Mouse (Mus musculus) liver, adult 2 months (tissue): ENCODE data around the gene Nipal4.

Experiments used
- CTCF ChIP-seq: fragments of 200-500 bp; IDR thresholded peaks from 2 replicates; pipeline ENCODE4 v1.5.1; 2011; ENCODE audit warnings: low read depth, low read length, control low read depth
- POLR2A ChIP-seq: fragments of 200-500 bp; IDR thresholded peaks from 2 replicates; pipeline ENCODE4 v1.6.1; 2011; ENCODE audit warnings: low read length, control low read depth; ENCODE audit not compliant: insufficient read depth; ENCODE audit errors: extremely low read depth

DNA sequence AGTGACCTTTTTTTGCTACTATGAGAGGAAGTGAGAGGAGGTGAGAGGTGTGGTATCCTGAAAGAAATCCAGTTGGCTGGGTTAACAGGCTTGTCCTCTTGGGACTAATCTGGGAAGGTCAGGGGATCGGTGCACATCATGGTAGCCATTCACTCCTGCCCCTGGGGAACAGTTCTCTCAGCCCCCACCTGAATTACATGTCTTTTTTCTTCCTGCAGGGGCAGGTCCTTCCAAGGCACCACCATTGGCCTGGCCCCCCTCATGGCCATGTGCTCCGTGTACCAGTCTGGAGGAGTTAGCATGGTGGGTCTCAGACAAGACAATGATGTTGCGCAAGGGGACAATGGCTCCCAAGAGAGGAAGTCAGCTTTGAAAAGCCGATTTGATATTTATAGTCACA, 43.4 kb downstream of the Nipal4 start:
- TF ChIP-seq CTCF (no peak), POLR2A (no peak)
